8 mouse cellular contexts compared by ENCODE assay signal in genomic region chr7:101679591-101679990, GRCm38 (mm10). TPM values are rescaled to one million over a fixed set of nuclear protein-coding genes. Genes with fewer than 3 reads are reported as not detected.
DNase-seq lines count a peak whose midpoint lies in the region; ATAC-seq lines count a peak whose summit lies in the region.

No protein-coding gene starts in this region.

- peak; percentile 67 for DNase-seq in ZHBTc4 (ENCODE audit: low read depth, low spot score)
- peak; percentile 82 for DNase-seq in embryo, embryonic 10 days (ENCODE audit: low spot score)
- DNase-seq in gastrocnemius, postnatal 25 days, result peak; percentile 75
- peak; percentile 49 to 60 for DNase-seq in left cerebral cortex, adult 8-10 months (ENCODE audit: low spot score in 2 of 2)
- DNase-seq in right cerebral cortex, postnatal 14 days, result peak; percentile 81
- DNase-seq in urinary bladder, postnatal 14 days (ENCODE audit: low spot score), result peak; percentile 84

- ATAC-seq in inflammation-experienced regulatory T-cells, adult 6 months, result peak; percentile 76
- peak; percentile 86 for ATAC-seq in megakaryocyte-erythroid progenitor cell, adult 5-6 weeks (replicated peaks; ENCODE audit: low FRiP score, low TSS enrichment, poor library complexity, severe bottlenecking)

RNA-seq across cellular contexts. Expression of gene Clpb, which starts 16.2 kb away (rescaled TPM):
- total RNA-seq in gastrocnemius, postnatal 25 days (2021), result 10 to 100 TPM; 49.2 to 50.8 TPM
- 10 to 100 TPM in 2 of 3 experiments, 1 to 10 TPM in 1; 9.1 to 12.4 (median 10.7) TPM for polyA plus RNA-seq in inflammation-experienced regulatory T-cells, adult 6 months (2017; shearing (Covaris generic))
- 10 to 100 TPM; 50.4 to 57.6 (median 54.6) TPM for total RNA-seq in left cerebral cortex, adult 8-10 months (2022)
- total RNA-seq in megakaryocyte-erythroid progenitor cell, adult 5-6 weeks (2014; fragmentation: Nextera tagmentation), result 28.3 and 41.2 TPM in 2 replicates
- total RNA-seq in megakaryocyte-erythroid progenitor cell, adult 5-6 weeks (2017), result 25.5 and 26.2 TPM in 2 replicates

Comparison
In these comparisons a context has a peak if more than half of its experiments do, and no peak if none do; other contexts are left out.
1. Peak in every context shown above with its lines: DNase-seq and ATAC-seq.